8 mouse cellular contexts compared by ENCODE assay signal in the genomic region with DNA sequence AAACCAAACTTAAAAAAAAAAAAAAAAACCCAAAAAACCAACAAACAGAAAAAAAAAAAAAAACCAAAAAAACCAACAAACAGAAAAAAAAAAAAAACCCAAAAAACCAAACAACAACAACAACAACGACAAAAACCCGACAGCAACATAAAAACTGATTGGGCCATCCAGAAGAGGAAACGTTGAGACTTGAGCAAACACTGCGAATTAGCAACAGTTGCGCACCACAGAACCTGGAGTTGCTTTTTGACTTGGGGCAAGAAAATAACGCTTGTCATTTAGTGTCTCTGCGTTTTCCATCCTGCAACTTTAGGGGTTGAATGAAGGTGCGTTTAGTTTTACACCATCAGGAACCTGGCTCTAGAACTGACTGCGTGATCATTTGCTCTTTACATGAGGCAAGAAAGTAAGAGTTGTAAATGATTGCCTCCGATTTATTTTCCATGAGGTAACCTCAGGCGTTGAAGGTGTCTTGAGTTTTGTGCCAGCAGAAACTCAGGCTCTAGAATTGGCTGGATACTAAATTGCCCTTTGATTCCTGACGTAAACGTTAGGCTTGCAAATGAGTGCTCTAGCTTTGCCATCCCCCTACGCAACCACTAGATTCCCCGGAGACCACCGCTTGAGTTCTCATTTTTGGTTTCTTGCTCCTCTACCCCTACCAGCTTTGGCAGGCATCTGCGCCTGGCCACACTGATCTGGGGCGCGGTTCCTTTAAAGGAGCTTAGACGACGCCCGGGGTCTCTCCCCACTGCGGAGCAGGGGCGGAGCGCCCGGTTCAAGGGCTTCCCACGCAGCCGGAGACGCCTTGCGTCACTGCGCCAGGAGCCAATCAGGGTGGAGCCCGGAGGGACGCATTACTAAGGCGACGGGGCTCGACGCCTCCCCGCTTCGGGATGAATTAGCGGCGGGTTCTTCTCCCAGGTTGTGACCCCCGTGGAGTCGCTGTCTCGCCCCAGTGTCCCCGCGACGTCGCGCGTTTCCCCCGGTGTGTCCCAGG. TPM values are rescaled to one million over a fixed set of nuclear protein-coding genes. Genes with fewer than 3 reads are reported as not detected.
DNase-seq lines count a peak whose midpoint lies in the region; ATAC-seq and TF ChIP-seq lines count a peak whose summit lies in the region.

Gene Lclat1, plus strand, starts transcription at position 828 of the 1,000 bp plus-strand sequence.

- H3K36me3 ChIP-seq in forebrain, embryonic 15.5 days: no peaks in the 10 kb centered on the region

- peak; percentile 65; the same call in 1 of the 2 replicates for TF ChIP-seq POLR2A in lung, adult 2 months (IDR thresholded peaks at IDR 0.05; ENCODE audit: borderline replicate concordance, extremely low read depth, low read depth, low read length)

- ATAC-seq in forebrain, embryonic 15.5 days (replicated peaks): peak; percentile 100
- peak; percentile 95 for ATAC-seq in neutrophil, adult 5-6 weeks (ENCODE audit: extremely low read depth, insufficient number of reproducible peaks, low FRiP score, poor library complexity, severe bottlenecking)

- no peaks in the 10 kb centered on the region for H3K9me3 ChIP-seq in forebrain, embryonic 15.5 days

- no peaks in the 10 kb centered on the region for H3K27me3 ChIP-seq in forebrain, embryonic 15.5 days

- peak within 1 kb of the TSS; percentile 90 for H3K4me3 ChIP-seq in forebrain, embryonic 15.5 days
- H3K4me3 ChIP-seq in lung, adult 2 months (replicated peaks; ENCODE audit: extremely low read depth, low read depth, low read length): peak within 1 kb of the TSS; percentile 98

- WGBS in forebrain, embryonic 15.5 days: 7% methylated on average over 51 of the region's 51 CpGs
- WGBS in lung, adult 2 months: 4% methylated on average over 51 of the region's 51 CpGs

- TF ChIP-seq CTCF in lung, adult 2 months (IDR thresholded peaks at IDR 0.05; ENCODE audit: insufficient read depth, low read length): no peak

- DNase-seq in ES-CJ7 (ENCODE audit: low read depth, low spot score): peak; percentile 92
- DNase-seq in cerebellum, adult 11 months: peak; percentile 91
- DNase-seq in heart, postnatal 25 days (ENCODE audit: low spot score): peak; percentile 92
- peak; percentile 94 to 97 for DNase-seq in layer of hippocampus, adult 18-20 months (ENCODE audit: low spot score in 2 of 2)
- peak; percentile 96 for DNase-seq in lung, adult 2 months
- DNase-seq in thymus, adult 18-20 months: peak; percentile 95 to 96

- H3K27ac ChIP-seq in forebrain, embryonic 15.5 days (replicated peaks): peak within 1 kb of the TSS; percentile 42

- peaks cover 16% of the 10 kb centered on the region for H3K4me1 ChIP-seq in forebrain, embryonic 15.5 days
- H3K4me1 ChIP-seq in lung, adult 2 months (ENCODE audit: control insufficient read depth, insufficient read depth, low read length): peaks cover 4% of the 10 kb centered on the region

- H3K9ac ChIP-seq in forebrain, embryonic 15.5 days (replicated peaks): peak within 1 kb of the TSS; percentile 83

- H3K4me2 ChIP-seq in forebrain, embryonic 15.5 days (replicated peaks): peak within 1 kb of the TSS; percentile 85

- intact Hi-C loops in heart, postnatal 25 days (cut with DNase I): loop anchor here (2.0 to 5.0 kb wide), 2 partner anchors 40 to 185 kb away; no protein-coding TSS in a partner anchor

RNA-seq across cellular contexts. Expression of gene Lclat1, which starts in this region (rescaled TPM):
- polyA plus RNA-seq in forebrain, embryonic 15.5 days (2015; fragmentation: Nextera tagmentation; extraction: Ambion mirVana): 7.3 and 7.9 TPM in 2 replicates
- 100 to 1,000 TPM; 107 to 116 TPM for total RNA-seq in heart, postnatal 25 days (2021)
- 10 to 100 TPM; 34.5 to 35.1 TPM for total RNA-seq in layer of hippocampus, adult 18-20 months (2021)
- 9.4 and 22.8 TPM in 2 replicates for polyA plus RNA-seq in lung, adult 2 months (2012; rRNA removed)
- total RNA-seq in neutrophil, adult 5-6 weeks (2017): 10.7 and 12.3 TPM in 2 replicates

Comparison
In these comparisons a context has a peak if more than half of its experiments do, and no peak if none do; other contexts are left out.
1. Peak in every context shown above with its lines: DNase-seq, ATAC-seq, H3K4me3 ChIP-seq and H3K27ac ChIP-seq.